19 mouse cellular contexts compared by ENCODE assay signal in genomic region chr8:47435861-47436260, GRCm38 (mm10). TPM values are rescaled to one million over a fixed set of nuclear protein-coding genes. Genes with fewer than 3 reads are reported as not detected.
A peak's percentile ranks its signal among the peaks of the same experiment; 100 is the strongest.
DNase-seq lines count a peak whose midpoint lies in the region; ATAC-seq and TF ChIP-seq lines count a peak whose summit lies in the region.
"Had no signal": no experiment of that assay in that cellular context is flagged by ENCODE, and none has a peak within 500 bp of the region (broad histone marks: within the 10 kb centered on the region; RNA-seq: fewer than 3 reads in every experiment).

No protein-coding gene starts in this region.

- peak overlapping the region; percentile 73; the same call in 1 of the 2 replicates for H3K27ac ChIP-seq in lung, embryonic 15.5 days
- no peak overlapping the region for H3K27ac ChIP-seq in stomach, embryonic 16.5 days (ENCODE audit: low read length)
- no peak overlapping the region for H3K27ac ChIP-seq in stomach, postnatal 0 days (replicated peaks)
- H3K27ac ChIP-seq in midbrain, embryonic 15.5 days: no peak overlapping the region
- H3K27ac ChIP-seq: forebrain, embryonic 13.5 days; heart, embryonic 13.5 days; hindbrain, embryonic 13.5 days; hindbrain, postnatal 0 days had no signal

- no peak for TF ChIP-seq EP300 in stomach, postnatal 0 days (optimal IDR thresholded peaks at IDR 0.05)

- H3K4me3 ChIP-seq in lung, embryonic 15.5 days: no peak overlapping the region
- no peak overlapping the region for H3K4me3 ChIP-seq in stomach, embryonic 16.5 days (replicated peaks; ENCODE audit: low read length)
- no peak overlapping the region for H3K4me3 ChIP-seq in stomach, postnatal 0 days (ENCODE audit: low read depth, low read length)
- H3K4me3 ChIP-seq in midbrain, embryonic 15.5 days: no peak overlapping the region
- H3K4me3 ChIP-seq: forebrain, embryonic 13.5 days; heart, embryonic 13.5 days; hindbrain, embryonic 13.5 days had no signal

- intact Hi-C loops in heart, postnatal 36 days (cut with DNase I): no loop called here

- TF ChIP-seq CTCF in stomach, postnatal 0 days (IDR thresholded peaks at IDR 0.05; ENCODE audit: low read depth): no peak

- H3K9me3 ChIP-seq in lung, embryonic 15.5 days: no peaks in the 10 kb centered on the region
- no peaks in the 10 kb centered on the region for H3K9me3 ChIP-seq in stomach, embryonic 16.5 days (replicated peaks; ENCODE audit: control insufficient read depth, low read length)
- H3K9me3 ChIP-seq in stomach, postnatal 0 days (ENCODE audit: control insufficient read depth, low read length): no peaks in the 10 kb centered on the region
- H3K9me3 ChIP-seq in midbrain, embryonic 15.5 days: no peaks in the 10 kb centered on the region
- H3K9me3 ChIP-seq: forebrain, embryonic 13.5 days; heart, embryonic 13.5 days; hindbrain, embryonic 13.5 days had no signal

- H3K4me1 ChIP-seq in lung, embryonic 15.5 days: peaks cover 8% of the 10 kb centered on the region
- H3K4me1 ChIP-seq in stomach, embryonic 16.5 days (ENCODE audit: control insufficient read depth, insufficient read depth, low read length): peaks cover 12% of the 10 kb centered on the region; the same call in 1 of the 2 replicates
- no peaks in the 10 kb centered on the region for H3K4me1 ChIP-seq in stomach, postnatal 0 days (replicated peaks; ENCODE audit: control insufficient read depth, insufficient read depth)
- no peaks in the 10 kb centered on the region for H3K4me1 ChIP-seq in midbrain, embryonic 15.5 days
- H3K4me1 ChIP-seq: heart, embryonic 13.5 days; hindbrain, embryonic 13.5 days had no signal

- 69% methylated on average over 2 of the region's 2 CpGs for WGBS in lung, embryonic 15.5 days
- 73% methylated on average over 2 of the region's 2 CpGs for WGBS in stomach, embryonic 16.5 days
- WGBS in stomach, postnatal 0 days: 74% methylated on average over 2 of the region's 2 CpGs
- WGBS in midbrain, embryonic 15.5 days: 86% methylated on average over 2 of the region's 2 CpGs

- H3K27me3 ChIP-seq in lung, embryonic 15.5 days: no peaks in the 10 kb centered on the region
- no peaks in the 10 kb centered on the region for H3K27me3 ChIP-seq in stomach, embryonic 16.5 days (ENCODE audit: control insufficient read depth, insufficient read depth, low read length)
- H3K27me3 ChIP-seq in stomach, postnatal 0 days (ENCODE audit: control insufficient read depth, insufficient read depth, low read length): no peaks in the 10 kb centered on the region
- no peaks in the 10 kb centered on the region for H3K27me3 ChIP-seq in midbrain, embryonic 15.5 days (replicated peaks)
- H3K27me3 ChIP-seq: CH12.LX; forebrain, embryonic 13.5 days; heart, embryonic 13.5 days; hindbrain, embryonic 13.5 days; Patski had no signal

- no peak for ATAC-seq in lung, embryonic 15.5 days (ENCODE audit: borderline replicate concordance, extremely low read depth, low FRiP score, low TSS enrichment)
- 0 out of 2 replicates have a peak, but pooled peaks have one; percentile 14 for ATAC-seq in stomach, embryonic 16.5 days (ENCODE audit: insufficient read depth, low FRiP score)
- ATAC-seq in stomach, postnatal 0 days (ENCODE audit: low FRiP score, low TSS enrichment): no peak
- no peak for ATAC-seq in midbrain, embryonic 15.5 days (replicated peaks)
- ATAC-seq: activated CD4-positive, CD25-positive, alpha-beta regulatory T cell, adult 4 months; forebrain, embryonic 13.5 days; forebrain, postnatal 0 days; hindbrain, postnatal 0 days; Patski had no signal

- H3K36me3 ChIP-seq in lung, embryonic 15.5 days: no peaks in the 10 kb centered on the region
- H3K36me3 ChIP-seq in stomach, embryonic 16.5 days (ENCODE audit: control insufficient read depth, insufficient read depth, low read length): no peaks in the 10 kb centered on the region
- no peaks in the 10 kb centered on the region for H3K36me3 ChIP-seq in stomach, postnatal 0 days (ENCODE audit: control insufficient read depth, insufficient read depth, low read length)
- no peaks in the 10 kb centered on the region for H3K36me3 ChIP-seq in midbrain, embryonic 15.5 days (replicated peaks)
- H3K36me3 ChIP-seq: heart, embryonic 13.5 days; hindbrain, embryonic 13.5 days had no signal

- no peak overlapping the region for H3K9ac ChIP-seq in lung, embryonic 15.5 days
- H3K9ac ChIP-seq in stomach, embryonic 16.5 days (ENCODE audit: low read length): no peak overlapping the region
- no peak overlapping the region for H3K9ac ChIP-seq in stomach, postnatal 0 days (ENCODE audit: low read length)
- H3K9ac ChIP-seq in midbrain, embryonic 15.5 days: no peak overlapping the region
- H3K9ac ChIP-seq: forebrain, embryonic 13.5 days; forebrain, postnatal 0 days; heart, embryonic 13.5 days; hindbrain, embryonic 13.5 days had no signal

- no peak overlapping the region for H3K4me2 ChIP-seq in lung, embryonic 15.5 days
- H3K4me2 ChIP-seq in stomach, embryonic 16.5 days (ENCODE audit: low read depth, low read length): no peak overlapping the region
- no peak overlapping the region for H3K4me2 ChIP-seq in stomach, postnatal 0 days (replicated peaks; ENCODE audit: low read depth)
- no peak overlapping the region for H3K4me2 ChIP-seq in midbrain, embryonic 15.5 days
- H3K4me2 ChIP-seq: forebrain, embryonic 13.5 days; heart, embryonic 13.5 days; hindbrain, embryonic 13.5 days had no signal

- peak; percentile 94 for DNase-seq in heart, adult 11 months
- no peak for DNase-seq in heart, postnatal 36 days
- DNase-seq in lung, postnatal 25 days (ENCODE audit: low spot score): no peak
- no peak for DNase-seq in stomach, postnatal 0 days (ENCODE audit: low spot score)
- DNase-seq: adrenal gland, postnatal 14 days; cerebellum, adult 2 months; cerebellum, postnatal 10 days; forebrain, postnatal 0 days; gastrocnemius, postnatal 36 days had no signal

RNA-seq across cellular contexts. Expression of gene Stox2, which starts 10.3 kb away (rescaled TPM):
- total RNA-seq in heart, postnatal 36 days (2021): 10 to 100 TPM; 10.1 to 13.6 TPM
- 11.0 and 12.7 TPM in 2 replicates for polyA plus RNA-seq in lung, embryonic 15.5 days (2015; fragmentation: Nextera tagmentation; extraction: Ambion mirVana)
- 8.7 and 9.2 TPM in 2 replicates for polyA plus RNA-seq in stomach, embryonic 16.5 days (2015; fragmentation: Nextera tagmentation; extraction: Ambion mirVana)
- polyA plus RNA-seq in stomach, postnatal 0 days (2015; fragmentation: Nextera tagmentation; extraction: Ambion mirVana): 5.1 and 5.7 TPM in 2 replicates
- polyA plus RNA-seq in midbrain, embryonic 15.5 days (2015; fragmentation: Nextera tagmentation; extraction: Ambion mirVana): 51.3 and 51.9 TPM in 2 replicates
- polyA plus RNA-seq: activated CD4-positive, CD25-positive, alpha-beta regulatory T cell, adult 4 months had no signal
